Mouse (Mus musculus): ENCODE results near the gene Izumo1r. TPM values are rescaled to one million over a fixed set of nuclear protein-coding genes. Genes with fewer than 3 reads are reported as not detected.

The Izumo1r gene
- polyA plus RNA-seq, 1 experiment from 2014 or later = not detected

GRCm38 (mm10) chr9:14866957-14867356 lies 36.8 kb downstream of the Izumo1r start:
- Histone ChIP-seq H3K27ac (replicated peaks in 1 of 2; ENCODE audit: control insufficient read depth in 1 of 2, insufficient read depth in 1 of 2, low read depth in 2 of 2, low read length in 2 of 2) (no peak overlapping the region), H3K9me3 (ENCODE audit: control insufficient read depth, low read length) (no peaks in the 10 kb centered on the region), H3K4me3 (ENCODE audit: control insufficient read depth in 1 of 2, insufficient read depth in 1 of 2, low read depth in 1 of 2, low read length in 2 of 2) (no peak overlapping the region), H3K27me3 (ENCODE audit: control insufficient read depth, insufficient read depth, low read length) (peaks cover 21% of the 10 kb centered on the region), H3K9ac (ENCODE audit: low read length) (no peak overlapping the region), H3K36me3 (ENCODE audit: control insufficient read depth, insufficient read depth, low read length) (no peaks in the 10 kb centered on the region), H3K4me2 (ENCODE audit: low read length) (no peak overlapping the region), H3K4me1 (ENCODE audit: control insufficient read depth in 2 of 2, insufficient read depth in 2 of 2, low read length in 2 of 2) (peaks cover 0 to 2% of the 10 kb centered on the region in 2 experiments; a peak in 2 of 4 replicates)
- no peak for ATAC-seq (ENCODE audit: insufficient number of reproducible peaks, insufficient read depth, low FRiP score, low read depth)
- WGBS = 33% methylated on average over 7 of the region's 7 CpGs

GRCm38 (mm10) chr9:14864726-14865125 lies 39.0 kb downstream of the Izumo1r start:
- Histone ChIP-seq H3K9ac (ENCODE audit: low read length) (no peak overlapping the region), H3K27me3 (ENCODE audit: control insufficient read depth, insufficient read depth, low read length) (peaks cover 43% of the 10 kb centered on the region), H3K36me3 (ENCODE audit: control insufficient read depth, insufficient read depth, low read length) (no peaks in the 10 kb centered on the region), H3K4me3 (ENCODE audit: control insufficient read depth in 1 of 2, insufficient read depth in 1 of 2, low read depth in 1 of 2, low read length in 2 of 2) (no peak overlapping the region), H3K9me3 (ENCODE audit: control insufficient read depth, low read length) (no peaks in the 10 kb centered on the region), H3K4me2 (ENCODE audit: low read length) (no peak overlapping the region), H3K4me1 (ENCODE audit: control insufficient read depth in 2 of 2, insufficient read depth in 2 of 2, low read length in 2 of 2) (peaks cover 0 to 2% of the 10 kb centered on the region in 2 experiments; a peak in 2 of 4 replicates), H3K27ac (replicated peaks in 1 of 2; ENCODE audit: control insufficient read depth in 1 of 2, insufficient read depth in 1 of 2, low read depth in 2 of 2, low read length in 2 of 2) (no peak overlapping the region)
- no peak for ATAC-seq (ENCODE audit: insufficient number of reproducible peaks, insufficient read depth, low FRiP score, low read depth)
- whole genome bisulfite sequencing = 74% methylated on average over 9 of the region's 9 CpGs

GRCm38 (mm10) chr9:14863126-14863525 lies 40.6 kb downstream of the Izumo1r start:
- Histone ChIP-seq H3K4me2 (ENCODE audit: low read length) (no peak overlapping the region), H3K4me3 (ENCODE audit: control insufficient read depth in 1 of 2, insufficient read depth in 1 of 2, low read depth in 1 of 2, low read length in 2 of 2) (no peak overlapping the region), H3K27ac (replicated peaks in 1 of 2; ENCODE audit: control insufficient read depth in 1 of 2, insufficient read depth in 1 of 2, low read depth in 2 of 2, low read length in 2 of 2) (no peak overlapping the region), H3K27me3 (ENCODE audit: control insufficient read depth, insufficient read depth, low read length) (peaks cover 59% of the 10 kb centered on the region), H3K9me3 (ENCODE audit: control insufficient read depth, low read length) (no peaks in the 10 kb centered on the region), H3K36me3 (ENCODE audit: control insufficient read depth, insufficient read depth, low read length) (no peaks in the 10 kb centered on the region), H3K9ac (ENCODE audit: low read length) (no peak overlapping the region), H3K4me1 (ENCODE audit: control insufficient read depth in 2 of 2, insufficient read depth in 2 of 2, low read length in 2 of 2) (peaks cover 0 to 2% of the 10 kb centered on the region in 2 experiments; a peak in 2 of 4 replicates)
- whole genome bisulfite sequencing = 85% methylated on average over 3 of the region's 3 CpGs
- ATAC-seq (ENCODE audit: insufficient number of reproducible peaks, insufficient read depth, low FRiP score, low read depth) = no peak

- peak within 1 kb of the TSS; percentile 87 for H3K4me2 ChIP-seq (ENCODE audit: low read length)
- 3% methylated on average over 47 of the region's 47 CpGs for WGBS
Observed at GRCm38 (mm10) chr9:14859868-14860639, 43.7 kb downstream of the Izumo1r start, which contains the start of gene Gpr83. Gpr83 (plus strand) TSS chr9:14860210.

GRCm38 (mm10) chr9:14858782-14859181 lies 45.0 kb downstream of the Izumo1r start:
- 70% methylated on average over 3 of the region's 3 CpGs for WGBS
- no peak overlapping the region for H3K4me3 ChIP-seq (ENCODE audit: control insufficient read depth in 1 of 2, insufficient read depth in 1 of 2, low read depth in 1 of 2, low read length in 2 of 2)
- no peak overlapping the region for H3K9ac ChIP-seq (ENCODE audit: low read length)
- H3K9me3 ChIP-seq (ENCODE audit: control insufficient read depth, low read length) = no peaks in the 10 kb centered on the region
- ATAC-seq (ENCODE audit: insufficient number of reproducible peaks, insufficient read depth, low FRiP score, low read depth) = no peak
- no peak overlapping the region for H3K4me2 ChIP-seq (ENCODE audit: low read length)
- no peaks in the 10 kb centered on the region for H3K36me3 ChIP-seq (ENCODE audit: control insufficient read depth, insufficient read depth, low read length)
- H3K27ac ChIP-seq (replicated peaks in 1 of 2; ENCODE audit: control insufficient read depth in 1 of 2, insufficient read depth in 1 of 2, low read depth in 2 of 2, low read length in 2 of 2) = no peak overlapping the region
- peaks cover 0 to 2% of the 10 kb centered on the region in 2 experiments; a peak in 2 of 4 replicates for H3K4me1 ChIP-seq (ENCODE audit: control insufficient read depth in 2 of 2, insufficient read depth in 2 of 2, low read length in 2 of 2)
- H3K27me3 ChIP-seq (ENCODE audit: control insufficient read depth, insufficient read depth, low read length) = peaks cover 62% of the 10 kb centered on the region

More at GRCm38 (mm10) chr9:14859868-14860639, 43.7 kb downstream of the Izumo1r start, which contains the start of gene Gpr83:
- no peaks in the 10 kb centered on the region for H3K9me3 ChIP-seq (ENCODE audit: control insufficient read depth, low read length)
- no peaks in the 10 kb centered on the region for H3K36me3 ChIP-seq (ENCODE audit: control insufficient read depth, insufficient read depth, low read length)
- H3K4me3 ChIP-seq (ENCODE audit: control insufficient read depth in 1 of 2, insufficient read depth in 1 of 2, low read depth in 1 of 2, low read length in 2 of 2) = peak within 1 kb of the TSS; percentile 46 to 52
- no peak within 1 kb of the TSS for H3K27ac ChIP-seq (replicated peaks in 1 of 2; ENCODE audit: control insufficient read depth in 1 of 2, insufficient read depth in 1 of 2, low read depth in 2 of 2, low read length in 2 of 2)
- peaks cover 0 to 2% of the 10 kb centered on the region in 2 experiments; a peak in 2 of 4 replicates for H3K4me1 ChIP-seq (ENCODE audit: control insufficient read depth in 2 of 2, insufficient read depth in 2 of 2, low read length in 2 of 2)
- H3K9ac ChIP-seq (ENCODE audit: low read length) = no peak within 1 kb of the TSS; the same call in 1 of the 2 replicates
- H3K27me3 ChIP-seq (ENCODE audit: control insufficient read depth, insufficient read depth, low read length) = peaks cover 65% of the 10 kb centered on the region
- no peak; the same call in 1 of the 2 replicates for ATAC-seq (ENCODE audit: insufficient number of reproducible peaks, insufficient read depth, low FRiP score, low read depth)

- 59% methylated on average over 7 of the region's 7 CpGs for WGBS
- Histone ChIP-seq H3K27ac (replicated peaks in 1 of 2; ENCODE audit: control insufficient read depth in 1 of 2, insufficient read depth in 1 of 2, low read depth in 2 of 2, low read length in 2 of 2) (no peak overlapping the region), H3K9ac (ENCODE audit: low read length) (no peak overlapping the region), H3K36me3 (ENCODE audit: control insufficient read depth, insufficient read depth, low read length) (no peaks in the 10 kb centered on the region), H3K27me3 (ENCODE audit: control insufficient read depth, insufficient read depth, low read length) (peaks cover 57% of the 10 kb centered on the region), H3K4me3 (ENCODE audit: control insufficient read depth in 1 of 2, insufficient read depth in 1 of 2, low read depth in 1 of 2, low read length in 2 of 2) (no peak overlapping the region), H3K9me3 (ENCODE audit: control insufficient read depth, low read length) (no peaks in the 10 kb centered on the region), H3K4me2 (ENCODE audit: low read length) (no peak overlapping the region), H3K4me1 (ENCODE audit: control insufficient read depth in 2 of 2, insufficient read depth in 2 of 2, low read length in 2 of 2) (peaks cover 0 to 2% of the 10 kb centered on the region in 2 experiments; a peak in 2 of 4 replicates)
- ATAC-seq (ENCODE audit: insufficient number of reproducible peaks, insufficient read depth, low FRiP score, low read depth) = no peak
Observed at GRCm38 (mm10) chr9:14858170-14858706, 45.5 kb downstream of the Izumo1r start.

GRCm38 (mm10) chr9:14856922-14857654 lies 46.7 kb downstream of the Izumo1r start:
- WGBS = 39% methylated on average over 4 of the region's 4 CpGs
- Histone ChIP-seq H3K4me1 (ENCODE audit: control insufficient read depth in 2 of 2, insufficient read depth in 2 of 2, low read length in 2 of 2) (peaks cover 0 to 2% of the 10 kb centered on the region in 2 experiments; a peak in 2 of 4 replicates), H3K36me3 (ENCODE audit: control insufficient read depth, insufficient read depth, low read length) (no peaks in the 10 kb centered on the region), H3K4me3 (ENCODE audit: control insufficient read depth in 1 of 2, insufficient read depth in 1 of 2, low read depth in 1 of 2, low read length in 2 of 2) (no peak overlapping the region), H3K27me3 (ENCODE audit: control insufficient read depth, insufficient read depth, low read length) (peaks cover 45% of the 10 kb centered on the region), H3K9me3 (ENCODE audit: control insufficient read depth, low read length) (no peaks in the 10 kb centered on the region), H3K27ac (replicated peaks in 1 of 2; ENCODE audit: control insufficient read depth in 1 of 2, insufficient read depth in 1 of 2, low read depth in 2 of 2, low read length in 2 of 2) (no peak overlapping the region), H3K9ac (ENCODE audit: low read length) (no peak overlapping the region), H3K4me2 (ENCODE audit: low read length) (no peak overlapping the region)
- ATAC-seq (ENCODE audit: insufficient number of reproducible peaks, insufficient read depth, low FRiP score, low read depth) = no peak

Data from heart, embryonic 14.5 days (tissue).